Mouse (Mus musculus): ENCODE results near the gene Ptger2. TPM values are rescaled to one million over a fixed set of nuclear protein-coding genes. Genes with fewer than 3 reads are reported as not detected.

Gene Ptger2
- polyA plus RNA-seq, 1 experiment from 2014 or later = 1.5 TPM

DNA sequence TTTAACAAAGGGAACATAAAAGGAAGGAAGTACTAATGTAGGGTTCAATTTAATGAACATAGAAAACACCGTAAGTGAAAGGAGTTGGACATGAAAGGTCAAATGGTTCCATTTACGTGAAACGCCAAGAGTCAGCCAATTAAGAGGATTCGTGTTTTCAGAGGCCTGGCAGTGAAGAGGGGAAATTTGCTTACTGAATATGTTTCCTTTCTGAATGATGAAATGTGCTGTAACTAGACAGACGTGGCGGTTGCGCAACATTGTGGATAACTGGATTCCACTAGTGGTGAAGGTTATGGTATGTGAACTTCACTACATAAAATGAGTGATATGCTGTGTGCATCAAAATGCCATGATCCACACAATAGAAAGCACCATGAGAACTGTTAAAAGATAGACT lies 50.1 kb downstream of the Ptger2 start:
- H3K9me3 ChIP-seq (ENCODE audit: control insufficient read depth, low read length) = no peaks in the 10 kb centered on the region
- no peak overlapping the region for H3K4me2 ChIP-seq (ENCODE audit: low read depth, low read length)
- H3K36me3 ChIP-seq (ENCODE audit: control insufficient read depth, insufficient read depth, low read length) = no peaks in the 10 kb centered on the region
- H3K4me1 ChIP-seq (ENCODE audit: control insufficient read depth, insufficient read depth, low read length) = no peaks in the 10 kb centered on the region
- H3K27ac ChIP-seq (ENCODE audit: low read length) = no peak overlapping the region
- ATAC-seq = no peak
- H3K27me3 ChIP-seq (replicated peaks; ENCODE audit: control insufficient read depth, insufficient read depth, low read length) = no peaks in the 10 kb centered on the region
- no peak overlapping the region for H3K4me3 ChIP-seq (ENCODE audit: low read length)
- WGBS = 80% methylated on average over 7 of the region's 7 CpGs
- H3K9ac ChIP-seq (ENCODE audit: low read depth, low read length) = no peak overlapping the region

DNA sequence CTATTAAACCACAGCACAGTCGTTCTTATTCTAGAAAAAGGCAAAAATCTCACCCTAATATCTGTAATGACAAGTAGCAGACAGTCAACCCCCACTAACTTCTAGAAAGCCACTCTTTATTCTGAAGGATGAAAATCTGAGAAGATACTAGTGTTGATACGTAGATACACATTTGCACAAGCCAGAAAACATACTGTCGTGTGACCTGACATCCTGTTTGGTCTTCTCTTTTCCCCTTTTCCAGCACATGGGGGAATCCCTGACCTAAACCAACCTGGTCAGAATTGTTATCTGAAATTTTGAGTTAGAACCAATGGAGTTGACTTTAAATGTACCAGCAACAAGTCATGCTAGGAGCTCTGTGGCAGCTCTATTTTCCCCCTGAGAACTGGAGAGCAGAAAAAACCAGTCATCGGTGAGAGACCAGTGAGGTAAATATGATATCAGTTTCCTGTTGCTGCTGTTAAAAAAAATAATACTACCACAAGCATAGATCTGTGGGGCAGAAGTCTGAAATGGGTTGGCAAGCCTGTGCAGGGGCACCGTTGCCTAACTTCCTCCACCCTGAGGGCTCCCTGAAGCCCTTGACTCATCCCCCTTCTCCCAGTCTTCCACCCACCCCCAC lies 53.0 kb downstream of the Ptger2 start:
- H3K27ac ChIP-seq (ENCODE audit: low read length) = no peak overlapping the region
- WGBS = 88% methylated on average over 5 of the region's 5 CpGs
- H3K9me3 ChIP-seq (ENCODE audit: control insufficient read depth, low read length) = no peaks in the 10 kb centered on the region
- no peaks in the 10 kb centered on the region for H3K4me1 ChIP-seq (ENCODE audit: control insufficient read depth, insufficient read depth, low read length)
- no peak for ATAC-seq
- H3K27me3 ChIP-seq (replicated peaks; ENCODE audit: control insufficient read depth, insufficient read depth, low read length) = no peaks in the 10 kb centered on the region
- H3K36me3 ChIP-seq (ENCODE audit: control insufficient read depth, insufficient read depth, low read length) = no peaks in the 10 kb centered on the region
- no peak overlapping the region for H3K9ac ChIP-seq (ENCODE audit: low read depth, low read length)
- no peak overlapping the region for H3K4me2 ChIP-seq (ENCODE audit: low read depth, low read length)
- H3K4me3 ChIP-seq (ENCODE audit: low read length) = no peak overlapping the region

DNA sequence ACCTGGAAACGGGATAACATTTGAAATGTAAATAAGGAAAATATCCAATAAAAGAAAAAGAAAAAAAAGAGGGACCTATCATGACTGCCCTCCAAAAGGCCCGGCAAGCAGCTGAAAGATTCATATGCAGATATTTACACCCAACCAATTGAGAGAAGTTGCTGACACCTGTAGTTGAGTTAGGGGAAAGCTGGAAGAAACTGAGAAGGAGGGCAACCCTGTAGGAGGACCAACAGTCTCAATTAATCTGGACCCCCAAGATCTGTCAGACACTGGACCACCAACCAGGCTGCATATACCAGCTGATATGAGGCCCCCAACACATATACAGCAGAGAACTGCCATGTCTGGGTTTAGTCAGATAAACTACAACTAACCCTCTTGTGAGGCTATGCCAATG lies 60.1 kb downstream of the Ptger2 start:
- no peak overlapping the region for H3K4me2 ChIP-seq (ENCODE audit: low read depth, low read length)
- H3K36me3 ChIP-seq (ENCODE audit: control insufficient read depth, insufficient read depth, low read length) = no peaks in the 10 kb centered on the region
- no peaks in the 10 kb centered on the region for H3K9me3 ChIP-seq (ENCODE audit: control insufficient read depth, low read length)
- H3K4me3 ChIP-seq (ENCODE audit: low read length) = no peak overlapping the region
- H3K4me1 ChIP-seq (ENCODE audit: control insufficient read depth, insufficient read depth, low read length) = peaks cover 5% of the 10 kb centered on the region; the same call in 1 of the 2 replicates
- no peak overlapping the region for H3K9ac ChIP-seq (ENCODE audit: low read depth, low read length)
- 82% methylated on average over 2 of the region's 2 CpGs for WGBS
- ATAC-seq = no peak
- H3K27me3 ChIP-seq (replicated peaks; ENCODE audit: control insufficient read depth, insufficient read depth, low read length) = no peaks in the 10 kb centered on the region
- no peak overlapping the region for H3K27ac ChIP-seq (ENCODE audit: low read length)

- no peaks in the 10 kb centered on the region for H3K36me3 ChIP-seq (ENCODE audit: control insufficient read depth, insufficient read depth, low read length)
- H3K4me2 ChIP-seq (ENCODE audit: low read depth, low read length) = no peak overlapping the region
- no peaks in the 10 kb centered on the region for H3K27me3 ChIP-seq (replicated peaks; ENCODE audit: control insufficient read depth, insufficient read depth, low read length)
- peak; percentile 81 for ATAC-seq
- peaks cover 5% of the 10 kb centered on the region; the same call in 1 of the 2 replicates for H3K4me1 ChIP-seq (ENCODE audit: control insufficient read depth, insufficient read depth, low read length)
- H3K27ac ChIP-seq (ENCODE audit: low read length) = peak overlapping the region; percentile 83
- H3K9me3 ChIP-seq (ENCODE audit: control insufficient read depth, low read length) = no peaks in the 10 kb centered on the region
- 37% methylated on average over 7 of the region's 7 CpGs for WGBS
- no peak overlapping the region for H3K9ac ChIP-seq (ENCODE audit: low read depth, low read length)
- H3K4me3 ChIP-seq (ENCODE audit: low read length) = no peak overlapping the region
Measured at GRCm38 (mm10) chr14:45049689-45050418, 61.9 kb downstream of the Ptger2 start.

DNA sequence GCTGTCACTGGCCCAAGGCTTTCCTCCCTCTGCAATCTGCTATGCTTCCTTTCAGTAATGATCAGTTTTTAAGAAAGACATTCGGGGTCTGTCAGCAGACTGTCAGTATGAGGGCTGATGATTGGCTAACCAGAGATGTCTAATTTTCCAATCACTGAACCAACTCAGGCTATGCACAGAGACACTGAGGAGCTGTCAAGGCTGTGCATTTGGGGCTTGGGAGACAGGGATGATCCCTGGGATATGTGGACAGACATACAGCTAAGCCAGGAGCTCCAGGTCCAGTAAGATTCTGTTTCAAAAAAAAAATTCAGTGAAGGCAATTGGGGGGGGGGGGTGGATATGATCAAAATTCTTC lies 62.4 kb downstream of the Ptger2 start:
- Histone ChIP-seq H3K4me3 (ENCODE audit: low read length) (no peak overlapping the region), H3K27ac (ENCODE audit: low read length) (peak overlapping the region; percentile 83), H3K9me3 (ENCODE audit: control insufficient read depth, low read length) (no peaks in the 10 kb centered on the region), H3K36me3 (ENCODE audit: control insufficient read depth, insufficient read depth, low read length) (no peaks in the 10 kb centered on the region), H3K4me2 (ENCODE audit: low read depth, low read length) (no peak overlapping the region), H3K9ac (ENCODE audit: low read depth, low read length) (no peak overlapping the region), H3K4me1 (ENCODE audit: control insufficient read depth, insufficient read depth, low read length) (peaks cover 5% of the 10 kb centered on the region; the same call in 1 of the 2 replicates), H3K27me3 (replicated peaks; ENCODE audit: control insufficient read depth, insufficient read depth, low read length) (no peaks in the 10 kb centered on the region)
- ATAC-seq = 0 out of 2 replicates have a peak, but pooled peaks have one; percentile 5
- 76% methylated on average over 1 of the region's 1 CpGs for WGBS

DNA sequence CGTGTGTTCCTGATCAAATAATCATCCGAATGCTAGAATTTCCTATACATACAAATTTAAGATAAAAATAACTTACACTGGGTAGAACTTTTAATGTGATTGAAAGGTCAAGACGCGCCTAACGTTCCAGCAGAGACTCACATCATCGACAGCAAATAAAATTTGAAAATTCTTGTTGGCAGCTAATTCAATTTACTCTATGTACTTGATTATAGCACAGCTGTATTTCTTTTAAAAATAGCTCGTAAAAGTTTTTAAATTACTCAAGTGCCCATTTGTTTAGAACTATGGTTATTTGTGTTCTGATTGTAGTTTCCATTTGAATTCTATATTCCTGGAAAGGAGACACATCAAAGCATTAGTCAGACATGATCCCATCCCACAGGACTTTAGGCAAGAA lies 63.1 kb downstream of the Ptger2 start:
- H3K4me2 ChIP-seq (ENCODE audit: low read depth, low read length) = no peak overlapping the region
- no peaks in the 10 kb centered on the region for H3K9me3 ChIP-seq (ENCODE audit: control insufficient read depth, low read length)
- H3K27me3 ChIP-seq (replicated peaks; ENCODE audit: control insufficient read depth, insufficient read depth, low read length) = no peaks in the 10 kb centered on the region
- H3K4me1 ChIP-seq (ENCODE audit: control insufficient read depth, insufficient read depth, low read length) = peaks cover 5% of the 10 kb centered on the region; the same call in 1 of the 2 replicates
- no peak for ATAC-seq
- H3K27ac ChIP-seq (ENCODE audit: low read length) = no peak overlapping the region
- H3K36me3 ChIP-seq (ENCODE audit: control insufficient read depth, insufficient read depth, low read length) = no peaks in the 10 kb centered on the region
- 77% methylated on average over 7 of the region's 7 CpGs for WGBS
- no peak overlapping the region for H3K9ac ChIP-seq (ENCODE audit: low read depth, low read length)
- H3K4me3 ChIP-seq (ENCODE audit: low read length) = no peak overlapping the region

MicroRNA genes within 50 kb of the gene (microRNA counts, 519-probe panel; counts per million panel counts)
- microRNA mmu-miR-327 = 35.7 counts per million

Small RNA genes within 50 kb of the gene (microRNA-seq; reads per million reads assigned to microRNA genes)
- not detected for gene Mir327

Other genes with a start within 250 kb of the Ptger2 start
- not detected in 2 replicates for gene Gm8267, start 237.9 kb upstream of the Ptger2 start, polyA plus RNA-seq (2015; fragmentation: Nextera tagmentation; extraction: Ambion mirVana)
- not detected in 2 replicates for gene Ptgdr, start 128.8 kb upstream of the Ptger2 start, polyA plus RNA-seq (2015; fragmentation: Nextera tagmentation; extraction: Ambion mirVana)
- 0.82 and 0.93 TPM in 2 replicates for gene Gpr137c, start 231.5 kb downstream of the Ptger2 start, polyA plus RNA-seq (2015; fragmentation: Nextera tagmentation; extraction: Ambion mirVana)
- gene Txndc16, start 232.1 kb downstream of the Ptger2 start, polyA plus RNA-seq (2015; fragmentation: Nextera tagmentation; extraction: Ambion mirVana) = 10.3 and 11.5 TPM in 2 replicates